Mouse (Mus musculus): ENCODE results near the gene Rims4.
A peak's percentile ranks its signal among the peaks of the same experiment; 100 is the strongest.

The Rims4 gene

DNA sequence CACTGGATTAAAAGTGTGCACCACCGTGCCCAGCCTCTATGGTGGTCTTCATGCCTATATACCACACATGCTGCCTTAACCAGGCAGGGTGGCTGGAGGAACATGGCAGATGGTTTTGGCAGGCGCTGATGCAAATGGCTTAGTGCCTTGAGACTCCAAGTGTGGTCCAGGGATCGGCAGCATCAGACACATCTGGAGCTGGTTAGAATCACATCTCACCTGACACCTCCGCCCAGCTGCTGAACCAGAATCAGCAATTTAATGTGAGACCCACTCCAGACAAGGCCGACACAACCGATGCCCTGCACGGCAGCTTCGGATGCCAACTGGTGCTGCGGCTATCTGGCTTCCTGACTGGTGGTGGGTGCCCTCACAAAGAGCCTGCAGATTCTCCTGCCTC is 52.4 kb downstream of the Rims4 start:
- no peak for DNase-seq (ENCODE audit: low spot score)

DNA sequence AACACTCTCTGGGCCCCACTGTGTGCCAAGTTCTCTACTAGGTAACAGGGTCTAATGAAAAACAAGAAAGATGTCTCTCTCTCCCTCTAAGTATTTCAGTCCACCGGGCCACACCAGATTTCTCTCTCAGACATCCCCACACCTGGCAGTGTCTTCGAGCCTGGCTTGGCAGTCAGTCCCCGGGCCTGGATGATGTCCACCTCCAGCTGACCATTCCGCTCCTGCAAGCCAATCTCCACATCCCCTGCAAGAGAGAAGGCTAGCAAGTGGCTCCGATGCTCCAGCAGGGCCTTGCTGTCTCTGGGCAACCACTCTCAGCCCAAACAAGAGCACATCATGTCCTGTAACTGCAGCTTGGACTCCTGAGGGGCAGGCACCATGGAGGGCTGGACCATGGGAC is 53.2 kb downstream of the Rims4 start:
- no peak for DNase-seq (ENCODE audit: low spot score)

DNA sequence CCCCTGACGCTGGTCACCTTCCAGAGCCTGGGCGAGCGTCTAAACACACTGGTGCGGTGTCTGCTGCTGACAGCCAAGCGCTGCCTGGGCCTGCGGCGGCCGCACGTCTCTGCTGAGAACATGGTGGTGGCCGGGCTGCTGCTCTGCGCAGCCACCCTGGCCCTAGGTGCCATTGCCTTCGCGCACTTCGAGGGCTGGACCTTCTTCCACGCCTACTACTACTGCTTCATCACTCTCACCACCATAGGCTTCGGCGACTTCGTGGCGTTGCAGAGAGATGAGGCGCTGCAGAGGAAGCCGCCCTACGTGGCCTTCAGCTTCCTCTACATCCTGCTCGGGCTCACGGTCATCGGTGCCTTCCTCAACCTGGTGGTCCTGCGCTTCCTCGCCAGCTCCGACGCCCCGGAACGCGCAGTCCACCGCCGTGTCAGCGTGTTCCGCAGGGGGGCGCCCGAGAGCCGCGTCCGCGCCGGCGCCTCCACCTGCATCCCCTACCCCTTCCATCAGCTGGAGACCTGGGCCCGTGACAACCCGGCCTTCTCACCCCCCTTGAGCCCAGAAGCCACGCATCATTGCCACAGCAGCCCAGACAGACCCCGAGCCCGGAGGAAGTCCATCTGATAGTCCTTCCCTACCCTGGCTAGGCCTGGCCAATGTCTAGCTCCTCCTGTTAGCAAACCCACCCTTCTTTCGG is 60.1 kb downstream of the Rims4 start:
- peak; percentile 58 for DNase-seq (ENCODE audit: low spot score)

DNA sequence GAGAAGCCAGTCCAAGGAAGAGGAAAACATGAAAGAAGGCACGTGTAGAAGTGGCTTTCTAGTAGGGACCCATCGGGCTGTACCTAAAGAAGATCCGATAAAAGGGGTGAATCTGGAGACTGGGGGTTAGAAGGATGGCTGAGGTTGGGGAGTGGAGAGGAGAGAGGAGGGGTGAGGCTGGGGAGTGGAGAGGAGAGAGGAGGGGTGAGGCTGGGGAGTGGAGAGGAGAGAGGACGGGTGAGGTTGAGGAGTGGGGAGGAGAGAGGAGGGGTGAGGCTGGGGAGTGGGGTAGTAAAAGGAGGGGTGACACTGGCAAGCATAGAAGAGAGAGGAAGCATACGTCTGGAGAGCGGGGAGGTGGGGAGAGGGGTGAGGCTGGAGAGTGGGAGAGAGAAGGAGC is 61.2 kb downstream of the Rims4 start:
- DNase-seq (ENCODE audit: low spot score), result no peak

DNA sequence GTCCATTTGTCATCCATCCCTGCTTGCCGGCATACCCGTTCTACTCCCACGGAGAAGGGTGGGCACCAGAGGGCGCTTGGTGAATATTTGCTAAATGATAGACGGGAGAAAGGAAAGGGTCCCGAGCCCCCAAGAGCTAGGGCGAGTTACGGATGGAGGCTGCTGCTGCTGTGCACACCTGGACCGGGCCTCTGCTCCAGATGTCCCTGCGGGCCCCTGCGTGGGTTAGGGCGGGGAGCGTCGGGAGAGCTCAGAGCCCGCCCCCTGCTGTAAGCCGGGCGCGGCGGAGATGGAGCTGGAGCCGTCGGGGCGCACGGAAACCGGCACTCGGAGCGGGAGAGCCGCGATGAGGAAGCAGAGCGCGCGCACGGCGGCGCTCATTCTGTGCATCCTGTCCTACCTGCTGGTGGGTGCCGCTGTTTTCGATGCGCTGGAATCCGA is 65.0 kb downstream of the Rims4 start, which contains the start of gene Kcnk15:
Gene Kcnk15, plus strand, starts transcription at position 191 of the 441 bp plus-strand sequence.
- DNase-seq (ENCODE audit: low spot score), result no peak

DNA sequence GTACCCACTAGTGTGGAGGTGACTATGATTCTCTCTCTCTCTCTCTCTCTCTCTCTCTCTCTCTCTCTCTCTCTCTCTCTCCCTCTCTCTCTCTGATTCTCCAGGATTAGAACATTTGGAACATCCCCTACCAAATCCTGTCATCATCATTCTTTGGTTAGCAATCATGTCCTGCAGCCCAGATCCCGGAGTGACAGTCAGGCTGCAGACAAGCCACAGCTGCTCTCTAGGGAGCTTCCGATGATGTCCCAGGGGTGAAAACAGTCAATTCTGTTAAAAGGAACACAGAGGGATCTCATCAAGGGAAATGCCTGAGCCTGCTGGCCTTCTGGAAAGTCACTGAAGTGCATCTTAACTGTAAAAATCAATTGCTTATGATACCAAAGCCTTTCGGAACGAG is 76.4 kb downstream of the Rims4 start:
- no peak for DNase-seq (ENCODE audit: low spot score)

DNA sequence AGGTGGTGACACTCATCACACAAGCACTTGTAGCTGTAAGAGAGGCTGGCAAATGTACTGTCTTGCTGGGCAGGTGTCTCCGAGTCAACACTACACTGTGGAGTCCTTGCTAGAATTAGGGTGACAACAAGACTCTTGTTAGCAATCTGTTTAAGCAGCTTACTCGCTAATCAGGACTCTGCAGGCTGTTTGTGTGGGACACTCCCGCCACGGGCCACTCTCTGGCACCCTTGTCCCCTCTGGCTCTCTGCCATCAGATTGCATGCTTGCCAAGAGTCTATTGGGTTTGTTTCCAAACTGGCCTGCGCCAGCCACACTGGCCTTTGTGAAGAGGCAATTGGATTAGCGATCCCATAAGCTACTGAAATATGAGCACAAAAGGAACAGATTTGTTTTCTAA is 79.0 kb downstream of the Rims4 start:
- peak; percentile 60 for DNase-seq (ENCODE audit: low spot score)

DNA sequence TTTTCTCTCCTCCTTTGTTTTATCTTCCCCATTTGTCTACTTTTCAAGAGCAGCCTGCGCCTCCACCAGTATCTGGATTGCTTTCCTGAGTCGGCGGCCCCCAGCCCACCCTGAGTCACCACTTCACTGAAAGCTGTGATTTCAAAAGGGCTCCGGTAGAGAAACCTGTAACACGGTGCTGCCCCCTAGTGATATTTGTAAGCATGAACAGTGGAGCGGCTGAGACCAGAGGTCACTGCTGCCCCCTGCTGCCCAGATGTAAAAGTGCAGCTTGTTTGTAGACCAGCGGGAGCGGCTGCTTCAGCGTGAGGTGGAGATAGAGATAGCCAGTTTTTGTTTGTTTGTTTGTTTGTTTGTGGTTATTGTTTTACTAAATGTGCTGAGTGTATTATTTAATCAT is 80.4 kb downstream of the Rims4 start:
- DNase-seq (ENCODE audit: low spot score), result peak; percentile 76

DNA sequence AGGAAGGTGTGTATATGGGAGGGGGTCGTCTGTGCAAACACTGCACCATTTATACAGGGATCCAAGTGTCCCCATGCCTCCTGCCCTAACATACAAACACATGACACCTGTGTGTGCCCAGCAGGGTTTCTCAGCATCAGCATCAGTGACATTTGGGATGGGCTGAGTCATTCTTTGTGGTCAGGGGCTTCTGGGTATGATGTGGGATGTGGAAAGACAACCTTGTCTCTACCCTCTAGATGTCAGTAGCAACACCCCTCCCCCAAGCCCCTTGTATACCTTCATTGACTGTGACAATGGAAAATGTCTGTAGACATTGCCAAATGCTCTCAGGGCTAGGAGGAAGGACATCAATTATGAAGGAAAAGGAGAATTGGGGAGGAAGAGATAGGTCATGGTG is 87.3 kb downstream of the Rims4 start:
- no peak for DNase-seq (ENCODE audit: low spot score)

DNA sequence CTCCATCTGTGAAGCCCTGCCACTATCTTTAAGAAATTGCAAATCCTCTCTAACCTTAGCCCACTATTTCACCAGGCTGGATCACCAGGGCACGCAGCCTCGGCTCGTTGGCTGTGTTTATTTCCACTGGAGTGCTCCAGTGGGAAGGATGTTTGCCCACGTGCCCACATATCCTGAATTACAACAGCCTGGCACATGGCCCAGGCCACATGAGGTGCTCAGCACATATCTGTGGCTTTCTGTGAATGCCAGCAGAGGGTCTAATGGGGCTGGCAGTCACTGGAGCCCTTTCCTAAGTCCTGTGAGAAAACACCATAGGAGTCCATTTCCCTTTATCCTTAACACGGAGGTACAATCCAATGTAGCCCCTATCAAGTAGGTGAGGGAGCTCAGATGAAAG is 92.0 kb downstream of the Rims4 start:
- no peak for DNase-seq (ENCODE audit: low spot score)

DNA sequence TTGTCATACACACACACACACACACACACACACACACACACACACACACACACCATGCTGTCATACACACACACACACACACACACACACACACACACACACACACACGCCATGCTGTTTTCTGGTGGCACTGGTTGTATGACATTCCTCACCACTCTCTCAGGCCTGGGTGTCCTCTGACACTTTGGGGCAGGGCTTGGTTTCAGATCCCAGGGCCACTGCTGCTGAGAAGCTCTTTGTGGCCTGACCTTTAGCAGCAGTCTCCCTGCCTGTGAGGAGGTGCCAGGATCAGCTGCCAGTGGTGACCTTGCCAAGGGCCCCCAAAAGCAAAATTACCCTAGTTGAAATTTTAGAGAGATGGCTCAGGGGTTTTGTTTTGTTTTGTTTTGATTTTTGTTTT is 92.6 kb downstream of the Rims4 start:
- no peak for DNase-seq (ENCODE audit: low spot score)

DNA sequence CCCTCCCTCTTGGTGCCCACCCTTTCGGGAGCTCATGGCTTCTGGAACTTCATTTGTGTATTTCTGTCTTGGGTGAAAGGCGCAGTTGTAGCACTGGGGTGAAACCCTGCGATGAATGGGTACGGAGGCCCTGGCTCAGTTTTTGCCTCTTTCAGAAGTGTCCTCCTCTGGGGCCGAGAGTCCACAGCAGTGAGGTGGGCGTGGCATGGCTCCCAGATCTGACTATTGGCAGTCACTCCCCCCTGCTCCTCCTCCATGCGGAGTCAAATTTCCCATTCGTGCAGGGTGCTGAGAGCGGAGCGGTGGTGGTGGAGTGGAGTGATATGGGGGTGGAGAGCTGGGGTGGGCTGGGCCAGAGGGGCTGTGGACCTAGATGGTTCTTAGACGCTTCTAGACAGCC is 94.7 kb downstream of the Rims4 start:
- peak; percentile 36 for DNase-seq (ENCODE audit: low spot score)

DNA sequence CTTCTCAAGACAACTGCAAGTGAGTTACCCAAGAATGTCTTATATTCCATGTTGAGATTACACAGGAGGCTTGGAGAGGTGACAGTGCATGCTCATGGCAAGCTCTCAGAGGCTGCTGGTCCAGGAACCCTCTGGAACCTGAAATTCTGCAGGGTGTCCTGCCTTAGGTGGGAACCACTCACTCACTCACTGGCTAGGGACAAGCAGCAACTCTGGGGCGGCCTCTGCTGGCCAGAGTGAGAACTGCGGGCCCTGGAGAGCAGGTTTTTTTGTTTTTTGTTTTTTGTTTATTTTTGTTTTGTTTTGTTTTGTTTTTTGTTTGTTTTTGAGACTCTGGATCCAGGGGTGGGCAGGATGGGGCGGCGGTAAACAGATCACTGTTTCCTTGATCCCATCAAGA is 95.2 kb downstream of the Rims4 start:
- peak; percentile 44 for DNase-seq (ENCODE audit: low spot score)

DNA sequence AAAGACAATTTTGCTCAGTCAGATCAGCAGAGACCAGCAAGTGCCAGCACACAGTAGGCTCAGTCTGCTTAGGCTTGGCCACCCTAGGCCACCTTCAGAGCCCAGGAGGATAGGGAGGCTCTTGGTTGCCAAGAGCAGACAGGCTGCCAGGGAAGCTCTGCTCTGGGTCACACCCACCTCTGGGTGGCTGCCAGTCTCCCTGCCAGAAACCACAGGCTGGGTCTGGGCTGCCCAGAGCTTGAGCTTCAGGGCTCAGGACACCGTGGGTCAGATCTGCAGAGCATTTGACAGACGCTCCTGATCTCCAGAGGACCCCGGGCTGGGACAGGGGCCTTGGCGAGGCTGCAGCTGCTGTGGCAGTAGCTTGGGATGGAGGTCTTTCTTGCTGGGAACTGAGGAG is 97.9 kb downstream of the Rims4 start, which contains the start of gene Ccn5:
Gene Ccn5, plus strand, starts transcription at position 255 of the 400 bp plus-strand sequence.
- DNase-seq (ENCODE audit: low spot score), result peak; percentile 85

DNA sequence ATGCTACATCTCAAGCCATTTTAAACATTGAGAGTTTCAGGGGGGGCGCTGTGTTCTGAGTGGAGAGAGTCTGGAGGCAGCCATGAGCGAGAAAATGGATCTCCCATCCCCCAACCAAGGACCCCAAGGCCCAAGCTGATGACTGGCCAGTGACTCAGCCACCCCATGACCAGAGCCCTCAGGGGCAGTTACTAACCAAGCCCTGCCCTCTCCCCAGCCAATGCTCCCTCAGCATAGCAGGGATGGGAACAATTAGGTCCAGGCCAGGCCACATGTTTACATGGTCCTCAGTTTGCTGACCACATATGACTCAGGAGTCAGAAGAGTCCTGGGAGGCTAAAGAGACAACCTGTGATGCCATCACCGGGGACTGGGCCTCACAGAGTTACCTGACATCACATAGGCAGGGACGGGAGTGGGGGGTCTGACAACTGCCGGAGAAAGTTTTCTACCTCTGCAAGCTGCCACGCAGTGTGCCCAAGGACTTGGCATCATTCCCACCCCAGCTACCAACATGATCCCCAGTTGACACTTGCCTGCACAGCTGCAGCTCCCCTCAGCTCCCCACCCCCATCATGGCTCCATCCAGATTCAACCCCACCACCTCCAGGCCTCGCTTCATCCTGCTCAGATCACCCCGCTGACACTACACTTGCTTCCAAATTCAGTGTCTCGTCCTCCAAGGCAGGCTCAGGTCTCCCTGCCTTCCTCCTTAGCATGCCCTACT is 103.6 kb downstream of the Rims4 start:
- DNase-seq (ENCODE audit: low spot score), result no peak

DNA sequence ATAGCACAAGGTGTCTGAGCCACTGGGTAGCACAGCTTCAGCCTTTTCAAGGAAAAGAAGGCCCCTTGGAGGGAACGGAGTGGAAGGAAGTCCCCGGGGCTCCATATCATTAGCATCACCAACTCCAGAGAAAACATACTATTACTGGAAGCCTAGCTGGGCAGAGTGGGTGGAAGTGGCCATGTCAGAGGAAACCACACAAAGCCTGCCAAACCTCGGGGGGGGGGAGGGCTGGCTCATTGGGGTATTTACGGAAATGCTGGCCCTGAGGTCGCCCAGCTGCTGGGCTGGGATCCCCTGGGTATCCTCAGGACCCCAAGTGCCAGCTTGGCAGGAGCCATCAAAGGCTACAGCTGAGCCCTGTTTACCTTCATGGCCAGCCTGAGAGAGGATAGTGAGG is 105.4 kb downstream of the Rims4 start:
- no peak for DNase-seq (ENCODE audit: low spot score)

Data from ovary, postnatal 36 days (tissue).